In genomic region chr1:127980911-127981559, GRCm38 (mm10) we compare ENCODE assay signal across 15 mouse cellular contexts.
A peak's percentile ranks its signal among the peaks of the same experiment; 100 is the strongest.
DNase-seq lines count a peak whose midpoint lies in the region; ATAC-seq and TF ChIP-seq lines count a peak whose summit lies in the region.
"Had no signal": no experiment of that assay in that cellular context is flagged by ENCODE, and none has a peak within 500 bp of the region (broad histone marks: within the 10 kb centered on the region; RNA-seq: fewer than 3 reads in every experiment).

No protein-coding gene starts in this region.

- peak; percentile 22 for DNase-seq in heart, embryonic 10.5 days (ENCODE audit: low spot score)
- DNase-seq in lung, postnatal 0 days (ENCODE audit: low spot score), result no peak
- no peak for DNase-seq in lung, postnatal 25 days (ENCODE audit: low spot score)
- DNase-seq in cerebellum, adult 11 months, result no peak
- DNase-seq in ovary, postnatal 10 days (ENCODE audit: low spot score), result no peak
- no peak for DNase-seq in forebrain, embryonic 10.5 days (ENCODE audit: extremely low spot score, low spot score)
- DNase-seq: adrenal gland, postnatal 25 days; B cell, adult 2 months; gastrocnemius, postnatal 14 days; kidney, adult 11 months; lung, postnatal 14 days had no signal

- no peak for ATAC-seq in heart, embryonic 11.5 days (replicated peaks; ENCODE audit: insufficient number of reproducible peaks, low FRiP score, low TSS enrichment)
- no peak for ATAC-seq in lung, postnatal 0 days
- peak; percentile 30 to 57; a peak in 2 of 4 replicates for ATAC-seq in hematopoietic stem cell, adult 5-6 weeks (replicated peaks in 1 of 2; ENCODE audit: insufficient read depth in 1 of 2, low FRiP score in 2 of 2, low TSS enrichment in 1 of 2, low read depth in 1 of 2, poor library complexity in 2 of 2, severe bottlenecking in 2 of 2)
- ATAC-seq: forebrain, embryonic 13.5 days had no signal

- 0 out of 2 replicates have a peak, but pooled peaks have one; percentile 13 for TF ChIP-seq CTCF in lung, postnatal 0 days (IDR thresholded peaks at IDR 0.05)

- no peak overlapping the region for H3K4me2 ChIP-seq in heart, embryonic 11.5 days
- H3K4me2 ChIP-seq in lung, postnatal 0 days (replicated peaks; ENCODE audit: low read depth, low read length), result no peak overlapping the region
- H3K4me2 ChIP-seq: forebrain, embryonic 13.5 days had no signal

- no peak overlapping the region for H3K27ac ChIP-seq in heart, embryonic 10.5 days
- H3K27ac ChIP-seq in heart, embryonic 11.5 days (ENCODE audit: low read depth, low read length), result no peak overlapping the region
- no peak overlapping the region for H3K27ac ChIP-seq in lung, postnatal 0 days (ENCODE audit: low read length)
- no peak overlapping the region for H3K27ac ChIP-seq in forebrain, embryonic 10.5 days
- H3K27ac ChIP-seq: forebrain, embryonic 13.5 days; left cerebral cortex, adult 2 months had no signal

- H3K9me3 ChIP-seq in heart, embryonic 10.5 days, result no peaks in the 10 kb centered on the region
- H3K9me3 ChIP-seq in heart, embryonic 11.5 days (replicated peaks; ENCODE audit: control insufficient read depth, low read length), result no peaks in the 10 kb centered on the region
- H3K9me3 ChIP-seq in lung, postnatal 0 days (ENCODE audit: low read length), result no peaks in the 10 kb centered on the region
- no peaks in the 10 kb centered on the region for H3K9me3 ChIP-seq in forebrain, embryonic 10.5 days
- H3K9me3 ChIP-seq: forebrain, embryonic 13.5 days had no signal

- H3K36me3 ChIP-seq in heart, embryonic 10.5 days, result 0 out of 2 replicates have a peak, but pooled peaks cover 2% of the 10 kb centered on the region
- H3K36me3 ChIP-seq in heart, embryonic 11.5 days (ENCODE audit: control insufficient read depth, insufficient read depth, low read length), result 0 out of 2 replicates have a peak, but pooled peaks cover 2% of the 10 kb centered on the region
- no peaks in the 10 kb centered on the region for H3K36me3 ChIP-seq in lung, postnatal 0 days (ENCODE audit: insufficient read depth, low read length)
- H3K36me3 ChIP-seq in forebrain, embryonic 10.5 days (replicated peaks), result peaks cover 18% of the 10 kb centered on the region

- no peak for TF ChIP-seq EP300 in lung, postnatal 0 days (IDR thresholded peaks at IDR 0.05)

- H3K4me1 ChIP-seq in heart, embryonic 10.5 days, result no peaks in the 10 kb centered on the region
- H3K4me1 ChIP-seq in heart, embryonic 11.5 days (ENCODE audit: control insufficient read depth, insufficient read depth, low read length), result no peaks in the 10 kb centered on the region
- 0 out of 2 replicates have a peak, but pooled peaks cover 3% of the 10 kb centered on the region for H3K4me1 ChIP-seq in lung, postnatal 0 days (ENCODE audit: insufficient read depth, low read depth, low read length)
- H3K4me1 ChIP-seq in forebrain, embryonic 10.5 days, result 0 out of 2 replicates have a peak, but pooled peaks cover 5% of the 10 kb centered on the region
- H3K4me1 ChIP-seq: forebrain, embryonic 13.5 days had no signal

- no peaks in the 10 kb centered on the region for H3K27me3 ChIP-seq in heart, embryonic 10.5 days (ENCODE audit: insufficient read depth, poor library complexity, severe bottlenecking)
- no peaks in the 10 kb centered on the region for H3K27me3 ChIP-seq in heart, embryonic 11.5 days (ENCODE audit: control insufficient read depth, insufficient read depth, low read length)
- no peaks in the 10 kb centered on the region for H3K27me3 ChIP-seq in lung, postnatal 0 days (replicated peaks; ENCODE audit: insufficient read depth, low read length)
- no peaks in the 10 kb centered on the region for H3K27me3 ChIP-seq in forebrain, embryonic 10.5 days (ENCODE audit: poor library complexity, severe bottlenecking)
- H3K27me3 ChIP-seq: forebrain, embryonic 13.5 days had no signal

- 67% methylated on average over 2 of the region's 2 CpGs for WGBS in heart, embryonic 10.5 days
- WGBS in heart, embryonic 11.5 days (ENCODE audit: insufficient replicate concordance), result 73% methylated on average over 2 of the region's 2 CpGs
- WGBS in lung, postnatal 0 days, result 56% methylated on average over 2 of the region's 2 CpGs
- WGBS in forebrain, embryonic 10.5 days, result 81% methylated on average over 2 of the region's 2 CpGs

- H3K9ac ChIP-seq in heart, embryonic 11.5 days (ENCODE audit: low read depth, low read length), result no peak overlapping the region
- no peak overlapping the region for H3K9ac ChIP-seq in lung, postnatal 0 days (replicated peaks; ENCODE audit: low read depth)
- H3K9ac ChIP-seq: forebrain, embryonic 13.5 days had no signal

- H3K4me3 ChIP-seq in heart, embryonic 10.5 days, result no peak overlapping the region
- H3K4me3 ChIP-seq in heart, embryonic 11.5 days (ENCODE audit: low read depth, low read length), result no peak overlapping the region
- no peak overlapping the region for H3K4me3 ChIP-seq in lung, postnatal 0 days (ENCODE audit: low read depth, low read length)
- no peak overlapping the region for H3K4me3 ChIP-seq in forebrain, embryonic 10.5 days
- H3K4me3 ChIP-seq: forebrain, embryonic 13.5 days; left cerebral cortex, adult 2 months had no signal

Comparison
In these comparisons a context has a peak if more than half of its experiments do, and no peak if none do; other contexts are left out.
1. ATAC-seq: peak in hematopoietic stem cell, adult 5-6 weeks (2 of 2); none in heart, embryonic 11.5 days (single experiment) and lung, postnatal 0 days (single experiment).